Mouse (Mus musculus) forebrain, postnatal 0 days (tissue): ENCODE measurements around the gene Gpc6. TPM values are rescaled to one million over a fixed set of nuclear protein-coding genes. Genes with fewer than 3 reads are reported as not detected.

Experiments
- ATAC-seq: fragments of 200-750 bp; cut with Nextera tagmentation; 2 replicates; pipeline ENCODE4 v1.8.0; 2017; ENCODE audit warnings: mild to moderate bottlenecking, moderate library complexity
- DNase-seq: peaks from one replicate; pipeline ENCODE4 v3.0.0-alpha.2; 2015
- H3K27ac ChIP-seq: fragments of 300-500 bp; sonication (generic); 2 replicates; pipeline ENCODE4 v1.5.1; 2014; ENCODE audit warnings: low read depth, mild to moderate bottlenecking, antibody characterized with exemption, low read length, moderate library complexity, mixed read lengths
- H3K27me3 ChIP-seq: fragments of 300-500 bp; sonication (generic); 2 replicates; pipeline ENCODE4 v1.6.1; 2014; ENCODE audit warnings: mild to moderate bottlenecking, low read length, mixed read lengths; ENCODE audit not compliant: insufficient read depth
- H3K36me3 ChIP-seq: fragments of 300-500 bp; sonication (generic); 2 replicates; pipeline ENCODE4 v1.6.1; 2014; ENCODE audit warnings: mild to moderate bottlenecking, moderate library complexity; ENCODE audit not compliant: insufficient read depth
- H3K4me1 ChIP-seq: fragments of 300-500 bp; sonication (generic); 2 replicates; pipeline ENCODE4 v1.6.1; 2014; ENCODE audit warnings: antibody characterized with exemption; ENCODE audit not compliant: insufficient read depth
- H3K4me2 ChIP-seq: fragments of 300-500 bp; sonication (generic); 2 replicates; pipeline ENCODE4 v1.6.1; 2014; ENCODE audit warnings: low read depth, mild to moderate bottlenecking, moderate library complexity
- H3K4me3 ChIP-seq: fragments of 300-500 bp; sonication (generic); 2 replicates; pipeline ENCODE4 v1.5.1; 2014; ENCODE audit warnings: low read depth, low read length, mixed read lengths
- H3K9ac ChIP-seq: fragments of 300-500 bp; sonication (generic); 2 replicates; pipeline ENCODE4 v1.6.1; 2014; ENCODE audit warnings: mild to moderate bottlenecking
- H3K9me3 ChIP-seq: fragments of 300-500 bp; sonication (generic); 2 replicates; pipeline ENCODE4 v1.6.1; 2016; ENCODE audit warnings: low read length
- CTCF ChIP-seq: sonication (generic); IDR thresholded peaks from 2 replicates; pipeline ENCODE4 v1.5.1; 2016; ENCODE audit warnings: antibody characterized with exemption, control low read depth, low read depth
- WGBS: fragments of 180-500 bp; shearing (Covaris S2); extraction: QIAGEN DNeasy Blood & Tissue Kit; methylation state at CpG from one replicate; pipeline ENCODE4 v1.1.7; 2014; 5-methylcytosine and 5-hydroxymethylcytosine counted together
- polyA plus RNA-seq: library from polyadenylated mRNA; unstranded; fragments of >200 nt; fragmentation: Nextera tagmentation; extraction: Ambion mirVana; gene quantifications from 2 replicates; pipeline ENCODE4 v1.2.1, GENCODE M21; 2015
- total RNA-seq: library from RNA; depleted of rRNA; stranded (reverse); fragments of >200 nt; gene quantifications from 2 replicates; pipeline ENCODE4 v1.2.3, GENCODE M21; 2014

The Gpc6 gene
- total and polyA plus RNA-seq, 2 experiments from 2014 or later = 10.9 to 20.8 TPM

GRCm38 (mm10) chr14:117904300-117904699 lies 979.2 kb downstream of the Gpc6 start:
- Histone ChIP-seq H3K27ac (no peak overlapping the region), H3K4me1 (no peaks in the 10 kb centered on the region; the same call in 1 of the 2 replicates), H3K9ac (no peak overlapping the region), H3K9me3 (no peaks in the 10 kb centered on the region), H3K4me3 (no peak overlapping the region), H3K27me3 (no peaks in the 10 kb centered on the region), H3K36me3 (no peaks in the 10 kb centered on the region), H3K4me2 (no peak overlapping the region)
- ATAC-seq (no peak), DNase-seq (no peak)
- WGBS = 85% methylated on average over 9 of the region's 9 CpGs
- no peak for TF ChIP-seq CTCF

- ATAC-seq = no peak; the same call in 1 of the 2 replicates
- no peaks in the 10 kb centered on the region for H3K27me3 ChIP-seq
- H3K4me2 ChIP-seq = no peak overlapping the region
- H3K9ac ChIP-seq = no peak overlapping the region
- no peaks in the 10 kb centered on the region for H3K9me3 ChIP-seq
- no peak overlapping the region for H3K4me3 ChIP-seq
- no peak overlapping the region for H3K27ac ChIP-seq
- H3K36me3 ChIP-seq = no peaks in the 10 kb centered on the region
- WGBS = 19% methylated on average over 10 of the region's 10 CpGs
- no peak for DNase-seq
- TF ChIP-seq CTCF = no peak
- H3K4me1 ChIP-seq = no peaks in the 10 kb centered on the region; the same call in 1 of the 2 replicates
Observed at GRCm38 (mm10) chr14:117905701-117906100, 980.6 kb downstream of the Gpc6 start.

- TF ChIP-seq CTCF = no peak
- H3K4me3 ChIP-seq = no peak overlapping the region
- no peak for ATAC-seq
- H3K27me3 ChIP-seq = no peaks in the 10 kb centered on the region
- 39% methylated on average over 5 of the region's 5 CpGs for WGBS
- H3K9me3 ChIP-seq = no peaks in the 10 kb centered on the region
- no peak overlapping the region for H3K9ac ChIP-seq
- no peaks in the 10 kb centered on the region; the same call in 1 of the 2 replicates for H3K4me1 ChIP-seq
- no peaks in the 10 kb centered on the region for H3K36me3 ChIP-seq
- H3K27ac ChIP-seq = no peak overlapping the region
- DNase-seq = no peak
- no peak overlapping the region for H3K4me2 ChIP-seq
Observed at GRCm38 (mm10) chr14:117906361-117906760, 981.2 kb downstream of the Gpc6 start.

- no peak for TF ChIP-seq CTCF
- no peak overlapping the region for H3K9ac ChIP-seq
- no peaks in the 10 kb centered on the region for H3K27me3 ChIP-seq
- no peaks in the 10 kb centered on the region; the same call in 1 of the 2 replicates for H3K4me1 ChIP-seq
- no peak for ATAC-seq
- H3K36me3 ChIP-seq = no peaks in the 10 kb centered on the region
- H3K4me2 ChIP-seq = no peak overlapping the region
- 81% methylated on average over 8 of the region's 8 CpGs for WGBS
- no peak overlapping the region for H3K27ac ChIP-seq
- no peak for DNase-seq
- H3K9me3 ChIP-seq = no peaks in the 10 kb centered on the region
- no peak overlapping the region for H3K4me3 ChIP-seq
Observed at GRCm38 (mm10) chr14:117908231-117908920, 983.3 kb downstream of the Gpc6 start.

- Histone ChIP-seq H3K4me1 (no peaks in the 10 kb centered on the region; the same call in 1 of the 2 replicates), H3K4me3 (no peak overlapping the region), H3K4me2 (no peak overlapping the region), H3K9ac (no peak overlapping the region), H3K36me3 (no peaks in the 10 kb centered on the region), H3K27me3 (no peaks in the 10 kb centered on the region), H3K27ac (no peak overlapping the region), H3K9me3 (no peaks in the 10 kb centered on the region)
- no peak for DNase-seq
- TF ChIP-seq CTCF = no peak
- 82% methylated on average over 4 of the region's 4 CpGs for WGBS
- no peak for ATAC-seq
Observed at GRCm38 (mm10) chr14:117909046-117909445, 983.9 kb downstream of the Gpc6 start.

- Histone ChIP-seq H3K9me3 (no peaks in the 10 kb centered on the region), H3K27me3 (no peaks in the 10 kb centered on the region), H3K36me3 (no peaks in the 10 kb centered on the region), H3K4me3 (no peak overlapping the region), H3K4me1 (no peaks in the 10 kb centered on the region; the same call in 1 of the 2 replicates), H3K27ac (no peak overlapping the region), H3K9ac (peak overlapping the region; percentile 3; the same call in 1 of the 2 replicates), H3K4me2 (no peak overlapping the region)
- ATAC-seq (no peak), DNase-seq (no peak)
- WGBS = 18% methylated on average over 7 of the region's 7 CpGs
- no peak for TF ChIP-seq CTCF
Observed at GRCm38 (mm10) chr14:117910323-117910722, 985.2 kb downstream of the Gpc6 start.

GRCm38 (mm10) chr14:117912624-117913270 lies 987.6 kb downstream of the Gpc6 start:
- no peaks in the 10 kb centered on the region for H3K9me3 ChIP-seq
- 88% methylated on average over 10 of the region's 10 CpGs for WGBS
- no peak overlapping the region for H3K4me2 ChIP-seq
- no peaks in the 10 kb centered on the region for H3K4me1 ChIP-seq
- no peak for TF ChIP-seq CTCF
- no peak overlapping the region for H3K4me3 ChIP-seq
- ATAC-seq = no peak
- H3K9ac ChIP-seq = no peak overlapping the region
- no peaks in the 10 kb centered on the region for H3K27me3 ChIP-seq
- H3K27ac ChIP-seq = no peak overlapping the region
- DNase-seq = no peak
- H3K36me3 ChIP-seq = no peaks in the 10 kb centered on the region
